Mouse (Mus musculus): Measurements from ENCODE around the gene Thbd. TPM values are rescaled to one million over a fixed set of nuclear protein-coding genes. Genes with fewer than 3 reads are reported as not detected.
A peak's percentile ranks its signal among the peaks of the same experiment; 100 is the strongest.

Gene Thbd
- polyA plus RNA-seq, 1 experiment from 2014 or later = 17.9 TPM

- WGBS = 33% methylated on average over 34 of the region's 34 CpGs
- Histone ChIP-seq H3K27ac (replicated peaks) (no peak overlapping the region; the same call in 1 of the 2 replicates), H3K36me3 (ENCODE audit: control insufficient read depth, insufficient read depth, low read length) (no peaks in the 10 kb centered on the region), H3K4me2 (replicated peaks; ENCODE audit: low read depth) (peak overlapping the region; percentile 79), H3K27me3 (ENCODE audit: control insufficient read depth, insufficient read depth, low read length) (0 out of 2 replicates have a peak, but pooled peaks cover 2% of the 10 kb centered on the region), H3K4me1 (replicated peaks; ENCODE audit: control insufficient read depth, insufficient read depth) (peaks cover 5% of the 10 kb centered on the region), H3K9ac (ENCODE audit: low read length) (peak overlapping the region; percentile 52), H3K4me3 (ENCODE audit: low read depth, low read length) (peak overlapping the region; percentile 46), H3K9me3 (ENCODE audit: control insufficient read depth, low read length) (no peaks in the 10 kb centered on the region)
- DNase-seq (ENCODE audit: low spot score) = peak; percentile 30
- no peak for ATAC-seq (ENCODE audit: low FRiP score, low TSS enrichment)
- TF ChIP-seq EP300 (optimal IDR thresholded peaks at IDR 0.05) = no peak
- peak; percentile 54 for TF ChIP-seq CTCF (IDR thresholded peaks at IDR 0.05; ENCODE audit: low read depth)
Measured at GRCm38 (mm10) chr2:148406160-148406970, 1.6 kb downstream of the Thbd start.

- TF ChIP-seq CTCF (IDR thresholded peaks at IDR 0.05; ENCODE audit: low read depth) (no peak), EP300 (optimal IDR thresholded peaks at IDR 0.05) (no peak)
- Histone ChIP-seq H3K4me2 (replicated peaks; ENCODE audit: low read depth) (peak overlapping the region; percentile 38), H3K27me3 (ENCODE audit: control insufficient read depth, insufficient read depth, low read length) (0 out of 2 replicates have a peak, but pooled peaks cover 2% of the 10 kb centered on the region), H3K4me3 (ENCODE audit: low read depth, low read length) (peak overlapping the region; percentile 46; the same call in 1 of the 2 replicates), H3K9me3 (ENCODE audit: control insufficient read depth, low read length) (no peaks in the 10 kb centered on the region), H3K4me1 (replicated peaks; ENCODE audit: control insufficient read depth, insufficient read depth) (peaks cover 5% of the 10 kb centered on the region), H3K9ac (ENCODE audit: low read length) (no peak overlapping the region), H3K27ac (replicated peaks) (no peak overlapping the region), H3K36me3 (ENCODE audit: control insufficient read depth, insufficient read depth, low read length) (no peaks in the 10 kb centered on the region)
- WGBS = 74% methylated on average over 5 of the region's 5 CpGs
- DNase-seq (ENCODE audit: low spot score) (no peak), ATAC-seq (ENCODE audit: low FRiP score, low TSS enrichment) (no peak)
Measured at GRCm38 (mm10) chr2:148404906-148405305, 3.1 kb downstream of the Thbd start.

GRCm38 (mm10) chr2:148402227-148402626 is 5.8 kb downstream of the Thbd start:
- Histone ChIP-seq H3K27me3 (ENCODE audit: control insufficient read depth, insufficient read depth, low read length) (0 out of 2 replicates have a peak, but pooled peaks cover 2% of the 10 kb centered on the region), H3K4me2 (replicated peaks; ENCODE audit: low read depth) (no peak overlapping the region), H3K9me3 (ENCODE audit: control insufficient read depth, low read length) (no peaks in the 10 kb centered on the region), H3K27ac (replicated peaks) (no peak overlapping the region), H3K4me3 (ENCODE audit: low read depth, low read length) (no peak overlapping the region), H3K4me1 (replicated peaks; ENCODE audit: control insufficient read depth, insufficient read depth) (peaks cover 5% of the 10 kb centered on the region; the same call in 1 of the 2 replicates), H3K9ac (ENCODE audit: low read length) (no peak overlapping the region), H3K36me3 (ENCODE audit: control insufficient read depth, insufficient read depth, low read length) (no peaks in the 10 kb centered on the region)
- no peak for ATAC-seq (ENCODE audit: low FRiP score, low TSS enrichment)
- DNase-seq (ENCODE audit: low spot score) = no peak
- TF ChIP-seq EP300 (optimal IDR thresholded peaks at IDR 0.05) = no peak
- TF ChIP-seq CTCF (IDR thresholded peaks at IDR 0.05; ENCODE audit: low read depth) = no peak
- 45% methylated on average over 1 of the region's 1 CpGs for WGBS

GRCm38 (mm10) chr2:148398901-148399685 is 8.9 kb downstream of the Thbd start:
- WGBS = 81% methylated on average over 5 of the region's 5 CpGs

GRCm38 (mm10) chr2:148397784-148398100 is 10.2 kb downstream of the Thbd start:
- H3K9me3 ChIP-seq (ENCODE audit: control insufficient read depth, low read length) = no peaks in the 10 kb centered on the region
- H3K9ac ChIP-seq (ENCODE audit: low read length) = no peak overlapping the region
- 69% methylated on average over 1 of the region's 1 CpGs for WGBS
- no peak; the same call in 1 of the 2 replicates for ATAC-seq (ENCODE audit: low FRiP score, low TSS enrichment)
- H3K27ac ChIP-seq (replicated peaks) = no peak overlapping the region
- no peak for TF ChIP-seq CTCF (IDR thresholded peaks at IDR 0.05; ENCODE audit: low read depth)
- TF ChIP-seq EP300 (optimal IDR thresholded peaks at IDR 0.05) = no peak
- H3K4me2 ChIP-seq (replicated peaks; ENCODE audit: low read depth) = no peak overlapping the region
- H3K4me3 ChIP-seq (ENCODE audit: low read depth, low read length) = no peak overlapping the region
- H3K27me3 ChIP-seq (ENCODE audit: control insufficient read depth, insufficient read depth, low read length) = 0 out of 2 replicates have a peak, but pooled peaks cover 2% of the 10 kb centered on the region
- DNase-seq (ENCODE audit: low spot score) = no peak
- H3K4me1 ChIP-seq (replicated peaks; ENCODE audit: control insufficient read depth, insufficient read depth) = no peaks in the 10 kb centered on the region
- no peaks in the 10 kb centered on the region for H3K36me3 ChIP-seq (ENCODE audit: control insufficient read depth, insufficient read depth, low read length)

More at GRCm38 (mm10) chr2:148398901-148399685, 8.9 kb downstream of the Thbd start:
- no peak overlapping the region for H3K4me3 ChIP-seq (ENCODE audit: low read depth, low read length)
- no peaks in the 10 kb centered on the region for H3K36me3 ChIP-seq (ENCODE audit: control insufficient read depth, insufficient read depth, low read length)
- H3K27ac ChIP-seq (replicated peaks) = no peak overlapping the region
- no peak for TF ChIP-seq CTCF (IDR thresholded peaks at IDR 0.05; ENCODE audit: low read depth)
- no peak for TF ChIP-seq EP300 (optimal IDR thresholded peaks at IDR 0.05)
- H3K4me2 ChIP-seq (replicated peaks; ENCODE audit: low read depth) = no peak overlapping the region
- ATAC-seq (ENCODE audit: low FRiP score, low TSS enrichment) (no peak), DNase-seq (ENCODE audit: low spot score) (no peak)
- H3K4me1 ChIP-seq (replicated peaks; ENCODE audit: control insufficient read depth, insufficient read depth) = no peaks in the 10 kb centered on the region
- H3K27me3 ChIP-seq (ENCODE audit: control insufficient read depth, insufficient read depth, low read length) = 0 out of 2 replicates have a peak, but pooled peaks cover 2% of the 10 kb centered on the region
- no peak overlapping the region for H3K9ac ChIP-seq (ENCODE audit: low read length)
- no peaks in the 10 kb centered on the region for H3K9me3 ChIP-seq (ENCODE audit: control insufficient read depth, low read length)
